Mouse (Mus musculus): Measurements from ENCODE around the gene Foxa2.

Foxa2 gene

GRCm38 (mm10) chr2:148004554-148005521 lies 41.9 kb downstream of the Foxa2 start:
- DNase-seq (ENCODE audit: low spot score), result no peak

GRCm38 (mm10) chr2:148003511-148003910 lies 43.3 kb downstream of the Foxa2 start:
- no peak for DNase-seq (ENCODE audit: low spot score)

GRCm38 (mm10) chr2:147998206-147998966 lies 48.4 kb downstream of the Foxa2 start:
- no peak for DNase-seq (ENCODE audit: low spot score)

- DNase-seq (ENCODE audit: low spot score), result no peak
Measured at GRCm38 (mm10) chr2:147996781-147997180, 50.0 kb downstream of the Foxa2 start.

GRCm38 (mm10) chr2:147993821-147994220 lies 52.9 kb downstream of the Foxa2 start:
- DNase-seq (ENCODE audit: low spot score), result no peak

- no peak for DNase-seq (ENCODE audit: low spot score)
Measured at GRCm38 (mm10) chr2:147992935-147993679, 53.7 kb downstream of the Foxa2 start.
